Mouse (Mus musculus) liver, embryonic 14.5 days (tissue): ENCODE measurements at regions not wholly inside any gene's neighbourhood (a gene's known extent, or its start where the extent isn't known, plus 50 kb on each side); places are given as distances from the start of the nearest gene placed in this dataset.

Source experiments
- ATAC-seq: fragments of 200-750 bp; cut with Nextera tagmentation; 2 replicates; pipeline ENCODE4 v1.8.0; 2017; ENCODE audit warnings: moderate number of reproducible peaks, mild to moderate bottlenecking, moderate library complexity; ENCODE audit not compliant: insufficient read depth
- DNase-seq, 3 experiments: peaks; one replicate each; pipeline ENCODE4 v3.0.0-alpha.2; 2012 to 2013; ENCODE audit warnings: low read depth in 3 of 3, low spot score in 3 of 3
- H3K27ac ChIP-seq: fragments of 300-500 bp; sonication (generic); 2 replicates; pipeline ENCODE4 v1.5.1; 2014; ENCODE audit warnings: moderate library complexity, mild to moderate bottlenecking, control low read depth, inconsistent platforms
- H3K27me3 ChIP-seq: fragments of 300-500 bp; sonication (generic); 2 replicates; pipeline ENCODE4 v1.6.1; 2014; ENCODE audit warnings: mild to moderate bottlenecking, low read length, moderate library complexity; ENCODE audit not compliant: control insufficient read depth, insufficient read depth
- H3K36me3 ChIP-seq: fragments of 300-500 bp; sonication (generic); replicated peaks from 2 replicates; pipeline ENCODE4 v1.6.1; 2014; ENCODE audit warnings: low read depth; ENCODE audit not compliant: control insufficient read depth, insufficient read depth
- H3K4me1 ChIP-seq, 2 experiments: fragments of 200-500 bp in 1 of 2; fragments of 300-500 bp in 1 of 2; sonication (generic) in 1 of 2; replicated peaks; 2 replicates each; pipeline ENCODE4 v1.6.1; 2012 to 2014; ENCODE audit warnings: antibody characterized with exemption in 1 of 2, inconsistent platforms in 1 of 2, low read length in 1 of 2; ENCODE audit not compliant: control insufficient read depth in 2 of 2, insufficient read depth in 2 of 2
- H3K4me2 ChIP-seq: fragments of 300-500 bp; sonication (generic); 2 replicates; pipeline ENCODE4 v1.6.1; 2014; ENCODE audit warnings: low read depth, mild to moderate bottlenecking, control low read depth, moderate library complexity
- H3K4me3 ChIP-seq, 2 experiments: fragments of 200-500 bp in 1 of 2; fragments of 300-500 bp in 1 of 2; sonication (generic) in 1 of 2; 2 replicates each; pipeline ENCODE4 v1.5.1; 2012 to 2014; ENCODE audit warnings: low read depth in 2 of 2, low read length in 2 of 2, mild to moderate bottlenecking in 2 of 2, control low read depth in 1 of 2, inconsistent platforms in 1 of 2, moderate library complexity in 1 of 2; ENCODE audit not compliant: insufficient read depth in 1 of 2
- H3K9ac ChIP-seq: fragments of 300-500 bp; sonication (generic); replicated peaks from 2 replicates; pipeline ENCODE4 v1.6.1; 2014; ENCODE audit warnings: mild to moderate bottlenecking, control low read depth, moderate library complexity
- H3K9me3 ChIP-seq: fragments of 300-500 bp; sonication (generic); 2 replicates; pipeline ENCODE4 v1.6.1; 2016; ENCODE audit warnings: low read length, mixed read lengths; ENCODE audit not compliant: control insufficient read depth
- CTCF ChIP-seq: IDR thresholded peaks from 2 replicates; pipeline ENCODE4 v1.5.1; 2016; ENCODE audit warnings: antibody characterized with exemption, low read depth, control low read depth
- EP300 ChIP-seq: IDR thresholded peaks from 2 replicates; pipeline ENCODE4 v1.6.1; 2016; ENCODE audit warnings: antibody characterized with exemption, low read depth
- WGBS: fragments of 180-500 bp; shearing (Covaris S2); extraction: QIAGEN DNeasy Blood & Tissue Kit; methylation state at CpG from one replicate; pipeline ENCODE4 v1.1.7; 2014; ENCODE audit not compliant: insufficient replicate concordance; 5-methylcytosine and 5-hydroxymethylcytosine counted together

GRCm38 (mm10) chr4:150752151-150752550 is 100.2 kb upstream of the Slc45a1 start:
- H3K9ac ChIP-seq: no peak overlapping the region
- DNase-seq (no peak), ATAC-seq (no peak)

GRCm38 (mm10) chr4:150750445-150751213 is 98.7 kb upstream of the Slc45a1 start:
- DNase-seq: no peak
- no peak for TF ChIP-seq EP300
- no peak for TF ChIP-seq CTCF
- no peak overlapping the region for H3K27ac ChIP-seq

More at GRCm38 (mm10) chr4:150752151-150752550, 100.2 kb upstream of the Slc45a1 start:
- H3K4me2 ChIP-seq: no peak overlapping the region
- H3K36me3 ChIP-seq: no peaks in the 10 kb centered on the region
- TF ChIP-seq CTCF (no peak), EP300 (no peak)
- no peak overlapping the region for H3K4me3 ChIP-seq
- H3K4me1 ChIP-seq: 0 out of 4 replicates have a peak, but pooled peaks cover 0 to 2% of the 10 kb centered on the region in 2 experiments
- no peak overlapping the region for H3K27ac ChIP-seq
- H3K27me3 ChIP-seq: no peaks in the 10 kb centered on the region
- H3K9me3 ChIP-seq: no peaks in the 10 kb centered on the region
- whole genome bisulfite sequencing: 69% methylated on average over 8 of the region's 8 CpGs

GRCm38 (mm10) chr4:150749066-150749465 is 97.1 kb upstream of the Slc45a1 start:
- H3K4me1 ChIP-seq: peaks cover 0 to 11% of the 10 kb centered on the region in 2 experiments; a peak in 2 of 4 replicates
- no peak for DNase-seq
- no peaks in the 10 kb centered on the region for H3K36me3 ChIP-seq
- H3K4me2 ChIP-seq: no peak overlapping the region
- WGBS: 60% methylated on average over 8 of the region's 8 CpGs
- H3K9ac ChIP-seq: no peak overlapping the region
- ATAC-seq: no peak
- H3K27ac ChIP-seq: no peak overlapping the region
- no peaks in the 10 kb centered on the region for H3K27me3 ChIP-seq
- no peak overlapping the region for H3K4me3 ChIP-seq
- TF ChIP-seq CTCF: no peak
- no peak for TF ChIP-seq EP300
- H3K9me3 ChIP-seq: no peaks in the 10 kb centered on the region

More at GRCm38 (mm10) chr4:150750445-150751213, 98.7 kb upstream of the Slc45a1 start:
- no peaks in the 10 kb centered on the region for H3K9me3 ChIP-seq
- H3K27me3 ChIP-seq: no peaks in the 10 kb centered on the region
- H3K4me3 ChIP-seq: no peak overlapping the region
- H3K4me2 ChIP-seq: no peak overlapping the region
- no peak for ATAC-seq
- WGBS: 64% methylated on average over 13 of the region's 13 CpGs
- H3K9ac ChIP-seq: no peak overlapping the region
- H3K4me1 ChIP-seq: peaks cover 0 to 8% of the 10 kb centered on the region in 2 experiments; a peak in 2 of 4 replicates
- no peaks in the 10 kb centered on the region for H3K36me3 ChIP-seq

- Histone ChIP-seq H3K9ac (no peak overlapping the region), H3K4me2 (no peak overlapping the region), H3K27me3 (no peaks in the 10 kb centered on the region), H3K9me3 (no peaks in the 10 kb centered on the region), H3K36me3 (no peaks in the 10 kb centered on the region), H3K4me3 (no peak overlapping the region), H3K4me1 (peaks cover 0 to 11% of the 10 kb centered on the region in 2 experiments; a peak in 2 of 4 replicates), H3K27ac (no peak overlapping the region)
- ATAC-seq (no peak), DNase-seq (no peak)
- TF ChIP-seq EP300 (no peak), CTCF (no peak)
- 39% methylated on average over 13 of the region's 13 CpGs for WGBS
These were observed 96.4 kb upstream of the Slc45a1 start for GRCm38 (mm10) chr4:150748099-150749000.
